Mouse (Mus musculus): Measurements from ENCODE around the gene Trmt44. TPM values are rescaled to one million over a fixed set of nuclear protein-coding genes. Genes with fewer than 3 reads are reported as not detected.

Gene Trmt44
- 9.1 and 9.3 TPM in 2 replicates for polyA plus RNA-seq (2015; fragmentation: Nextera tagmentation; extraction: Ambion mirVana)

DNA sequence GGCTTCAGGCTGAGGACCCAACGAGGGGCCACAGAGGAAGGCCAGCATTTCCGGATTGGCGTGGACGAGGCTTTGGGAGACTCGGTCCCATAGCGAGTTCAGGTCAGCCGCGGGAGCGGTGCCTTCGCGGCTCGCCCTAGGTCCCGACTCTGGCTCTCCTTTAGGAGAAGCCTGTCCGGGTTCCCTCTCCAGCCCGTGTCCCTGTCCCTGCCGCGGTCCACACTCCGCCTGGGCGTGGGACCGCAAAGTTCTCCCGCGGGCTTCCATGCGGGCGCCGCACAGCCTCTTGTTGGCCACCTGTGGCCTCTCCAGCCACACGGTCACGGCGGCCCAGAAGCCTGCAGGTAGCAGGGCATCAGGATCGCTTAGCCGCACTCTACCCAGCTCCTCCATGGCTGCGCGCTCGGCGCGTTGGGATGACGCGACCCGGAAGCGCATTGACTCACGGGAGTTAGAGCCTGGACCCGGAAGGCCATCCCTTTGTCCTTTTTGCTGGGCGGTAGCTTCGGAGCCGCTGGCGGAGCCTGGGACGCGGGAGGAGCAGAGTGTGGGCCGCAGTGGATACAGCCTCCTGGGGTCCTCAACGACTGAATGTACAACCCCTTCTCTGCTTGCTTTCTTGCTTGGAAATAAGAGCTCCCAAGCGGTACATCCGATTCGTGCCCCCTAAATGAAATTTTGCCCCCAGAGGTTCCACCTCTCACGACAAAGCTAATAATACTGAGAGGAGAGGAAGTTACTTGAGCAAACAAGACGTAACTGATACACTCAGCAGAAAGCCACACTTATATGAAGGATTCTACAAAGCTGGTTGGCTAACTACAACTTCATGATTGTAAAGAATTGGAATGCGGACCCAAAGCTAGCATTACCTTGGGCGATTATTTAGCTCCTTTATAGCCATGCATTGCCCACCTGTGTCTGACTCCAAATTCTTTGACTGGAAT, at the start of gene Trmt44:
Trmt44 (minus strand) TSS at position 418 of the 947 bp plus-strand sequence.
- H3K4me2 ChIP-seq (ENCODE audit: low read length) = peak within 1 kb of the TSS; percentile 89
- peak within 1 kb of the TSS; percentile 92 for H3K27ac ChIP-seq (ENCODE audit: low read length)
- H3K4me3 ChIP-seq (replicated peaks; ENCODE audit: low read length) = peak within 1 kb of the TSS; percentile 65
- peaks cover 11% of the 10 kb centered on the region for H3K36me3 ChIP-seq (ENCODE audit: control insufficient read depth, insufficient read depth)
- peak; percentile 99 for ATAC-seq
- H3K27me3 ChIP-seq (replicated peaks; ENCODE audit: control insufficient read depth, insufficient read depth, low read length) = 0 out of 2 replicates have a peak, but pooled peaks cover 3% of the 10 kb centered on the region
- H3K4me1 ChIP-seq (replicated peaks; ENCODE audit: control insufficient read depth, insufficient read depth, low read length) = peaks cover 13% of the 10 kb centered on the region
- 3% methylated on average over 56 of the region's 56 CpGs for WGBS
- H3K9ac ChIP-seq (replicated peaks; ENCODE audit: low read depth, low read length) = peak within 1 kb of the TSS; percentile 89
- H3K9me3 ChIP-seq (ENCODE audit: control insufficient read depth, low read length) = no peaks in the 10 kb centered on the region

DNA sequence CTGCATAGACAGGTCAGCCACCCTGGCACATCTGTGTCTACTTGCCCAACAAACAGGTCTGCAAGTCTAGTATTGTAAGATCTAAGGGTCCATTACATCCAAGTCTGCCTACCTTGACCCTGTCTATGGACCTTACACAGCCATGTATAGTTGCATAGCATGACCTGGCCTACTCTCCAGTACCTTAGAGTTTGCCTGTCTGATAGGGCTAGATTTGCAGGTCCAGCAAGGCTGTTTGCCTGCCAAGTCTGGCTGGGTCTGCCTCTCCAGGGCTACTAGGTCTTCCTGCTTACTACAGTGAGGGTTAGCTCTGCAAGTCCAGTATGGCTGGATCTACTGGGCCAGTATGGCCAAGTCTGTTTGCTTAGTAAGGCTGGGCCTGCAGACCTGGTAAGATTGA, 49.0 kb upstream of the Trmt44 start:
- H3K9ac ChIP-seq (replicated peaks; ENCODE audit: low read depth, low read length) = no peak overlapping the region
- no peaks in the 10 kb centered on the region for H3K9me3 ChIP-seq (ENCODE audit: control insufficient read depth, low read length)
- no peak overlapping the region for H3K27ac ChIP-seq (ENCODE audit: low read length)
- 0 out of 2 replicates have a peak, but pooled peaks cover 3% of the 10 kb centered on the region for H3K4me1 ChIP-seq (replicated peaks; ENCODE audit: control insufficient read depth, insufficient read depth, low read length)
- H3K4me3 ChIP-seq (replicated peaks; ENCODE audit: low read length) = no peak overlapping the region
- no peaks in the 10 kb centered on the region for H3K36me3 ChIP-seq (ENCODE audit: control insufficient read depth, insufficient read depth)
- H3K27me3 ChIP-seq (replicated peaks; ENCODE audit: control insufficient read depth, insufficient read depth, low read length) = no peaks in the 10 kb centered on the region
- ATAC-seq = no peak
- no peak overlapping the region for H3K4me2 ChIP-seq (ENCODE audit: low read length)

DNA sequence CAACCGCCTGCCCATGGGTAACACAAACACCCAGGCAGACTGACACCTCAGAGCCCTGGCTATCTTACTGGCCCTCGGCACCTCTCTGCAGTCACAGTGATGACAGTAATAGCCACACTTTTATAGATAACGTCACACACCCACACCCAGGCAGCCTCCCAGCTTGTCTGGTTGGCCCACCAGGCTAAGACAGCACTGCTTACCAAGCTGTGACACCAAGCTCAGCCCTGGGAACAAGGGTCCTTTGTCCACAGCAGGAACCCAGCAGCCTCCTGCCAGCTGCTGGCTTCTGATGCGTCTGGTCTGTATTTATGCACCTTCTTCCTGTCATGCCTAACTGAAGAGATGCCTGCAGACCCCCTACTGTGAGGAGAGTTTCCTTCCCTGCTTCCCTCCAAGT, 46.2 kb upstream of the Trmt44 start:
- 51% methylated on average over 4 of the region's 4 CpGs for WGBS
- Histone ChIP-seq H3K9me3 (ENCODE audit: control insufficient read depth, low read length) (no peaks in the 10 kb centered on the region), H3K4me2 (ENCODE audit: low read length) (no peak overlapping the region), H3K4me1 (replicated peaks; ENCODE audit: control insufficient read depth, insufficient read depth, low read length) (no peaks in the 10 kb centered on the region), H3K36me3 (ENCODE audit: control insufficient read depth, insufficient read depth) (no peaks in the 10 kb centered on the region), H3K27ac (ENCODE audit: low read length) (no peak overlapping the region), H3K27me3 (replicated peaks; ENCODE audit: control insufficient read depth, insufficient read depth, low read length) (no peaks in the 10 kb centered on the region), H3K4me3 (replicated peaks; ENCODE audit: low read length) (no peak overlapping the region), H3K9ac (replicated peaks; ENCODE audit: low read depth, low read length) (no peak overlapping the region)
- ATAC-seq = no peak

DNA sequence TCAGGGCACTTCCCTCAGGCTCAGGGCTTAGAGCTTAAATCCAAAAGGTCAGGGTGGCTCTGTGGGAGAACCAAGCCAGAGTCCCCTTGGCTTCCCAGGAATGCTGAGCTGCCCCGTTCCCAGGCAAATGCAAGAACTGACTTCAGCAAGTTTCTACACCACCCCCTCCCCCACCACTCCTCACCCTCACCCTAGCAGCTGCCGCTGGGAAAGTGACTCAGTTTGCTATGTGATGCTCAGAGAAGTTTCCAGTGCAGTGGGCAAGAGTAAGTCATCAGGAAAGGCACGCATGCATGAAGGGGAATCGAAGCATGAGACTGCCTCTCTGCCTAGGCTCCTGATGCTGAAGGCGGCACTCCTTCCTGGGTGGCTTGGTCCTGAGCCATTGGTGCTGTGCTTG, 42.1 kb upstream of the Trmt44 start:
- no peak overlapping the region for H3K4me2 ChIP-seq (ENCODE audit: low read length)
- 46% methylated on average over 5 of the region's 5 CpGs for WGBS
- H3K36me3 ChIP-seq (ENCODE audit: control insufficient read depth, insufficient read depth) = no peaks in the 10 kb centered on the region

DNA sequence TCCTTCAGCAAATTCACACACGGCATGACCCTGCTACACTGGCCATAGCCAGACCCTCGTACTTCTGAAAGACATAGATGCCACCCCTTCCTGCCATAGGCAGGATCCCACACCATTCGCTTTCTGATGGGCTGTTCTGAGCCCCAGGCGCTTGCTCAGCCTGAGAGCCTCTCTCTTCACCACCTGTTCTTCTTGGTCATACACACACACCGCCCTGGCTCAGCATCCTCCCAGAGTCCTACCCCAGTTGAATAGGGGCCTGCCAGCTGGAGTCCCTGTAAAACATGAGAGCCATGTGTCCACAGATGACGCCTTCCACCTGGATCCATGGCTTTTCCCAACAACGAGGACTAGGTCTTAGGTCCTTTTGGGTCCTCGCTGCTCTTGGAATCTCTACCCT, 37.9 kb upstream of the Trmt44 start:
- Histone ChIP-seq H3K36me3 (ENCODE audit: control insufficient read depth, insufficient read depth) (no peaks in the 10 kb centered on the region), H3K27me3 (replicated peaks; ENCODE audit: control insufficient read depth, insufficient read depth, low read length) (no peaks in the 10 kb centered on the region), H3K9ac (replicated peaks; ENCODE audit: low read depth, low read length) (no peak overlapping the region), H3K4me3 (replicated peaks; ENCODE audit: low read length) (no peak overlapping the region), H3K9me3 (ENCODE audit: control insufficient read depth, low read length) (no peaks in the 10 kb centered on the region), H3K4me1 (replicated peaks; ENCODE audit: control insufficient read depth, insufficient read depth, low read length) (peaks cover 7% of the 10 kb centered on the region; the same call in 1 of the 2 replicates), H3K27ac (ENCODE audit: low read length) (no peak overlapping the region), H3K4me2 (ENCODE audit: low read length) (no peak overlapping the region)
- ATAC-seq = no peak
- WGBS = 90% methylated on average over 8 of the region's 8 CpGs

More for the DNA sequence above, 42.1 kb upstream of the Trmt44 start:
- Histone ChIP-seq H3K9ac (replicated peaks; ENCODE audit: low read depth, low read length) (no peak overlapping the region), H3K4me3 (replicated peaks; ENCODE audit: low read length) (no peak overlapping the region), H3K4me1 (replicated peaks; ENCODE audit: control insufficient read depth, insufficient read depth, low read length) (no peaks in the 10 kb centered on the region), H3K27me3 (replicated peaks; ENCODE audit: control insufficient read depth, insufficient read depth, low read length) (no peaks in the 10 kb centered on the region), H3K9me3 (ENCODE audit: control insufficient read depth, low read length) (no peaks in the 10 kb centered on the region), H3K27ac (ENCODE audit: low read length) (no peak overlapping the region)
- ATAC-seq = no peak

DNA sequence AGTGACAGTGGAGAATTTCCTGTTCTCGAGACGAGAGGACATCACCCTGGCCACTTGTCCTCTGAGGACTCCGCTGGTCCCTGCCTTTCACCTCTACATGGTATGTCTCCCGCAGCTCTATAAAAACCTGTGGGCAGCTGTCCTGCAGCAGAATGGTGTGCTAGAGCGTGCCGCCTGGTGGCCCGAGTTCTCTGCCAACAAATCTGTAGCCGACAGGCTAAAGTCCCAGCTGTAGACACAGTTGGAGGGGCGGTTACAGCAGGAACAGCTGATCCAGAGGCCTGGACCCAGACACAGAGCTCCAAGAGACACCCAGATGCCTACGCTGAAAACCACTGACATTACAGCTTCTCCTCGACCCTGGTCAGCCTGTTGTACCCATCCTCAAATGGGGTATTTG, 37.0 kb upstream of the Trmt44 start:
- Histone ChIP-seq H3K4me1 (replicated peaks; ENCODE audit: control insufficient read depth, insufficient read depth, low read length) (peaks cover 7% of the 10 kb centered on the region; the same call in 1 of the 2 replicates), H3K4me3 (replicated peaks; ENCODE audit: low read length) (no peak overlapping the region), H3K27ac (ENCODE audit: low read length) (no peak overlapping the region), H3K9me3 (ENCODE audit: control insufficient read depth, low read length) (no peaks in the 10 kb centered on the region), H3K4me2 (ENCODE audit: low read length) (no peak overlapping the region), H3K27me3 (replicated peaks; ENCODE audit: control insufficient read depth, insufficient read depth, low read length) (no peaks in the 10 kb centered on the region), H3K9ac (replicated peaks; ENCODE audit: low read depth, low read length) (no peak overlapping the region), H3K36me3 (ENCODE audit: control insufficient read depth, insufficient read depth) (no peaks in the 10 kb centered on the region)
- ATAC-seq = no peak
- 85% methylated on average over 11 of the region's 11 CpGs for WGBS

DNA sequence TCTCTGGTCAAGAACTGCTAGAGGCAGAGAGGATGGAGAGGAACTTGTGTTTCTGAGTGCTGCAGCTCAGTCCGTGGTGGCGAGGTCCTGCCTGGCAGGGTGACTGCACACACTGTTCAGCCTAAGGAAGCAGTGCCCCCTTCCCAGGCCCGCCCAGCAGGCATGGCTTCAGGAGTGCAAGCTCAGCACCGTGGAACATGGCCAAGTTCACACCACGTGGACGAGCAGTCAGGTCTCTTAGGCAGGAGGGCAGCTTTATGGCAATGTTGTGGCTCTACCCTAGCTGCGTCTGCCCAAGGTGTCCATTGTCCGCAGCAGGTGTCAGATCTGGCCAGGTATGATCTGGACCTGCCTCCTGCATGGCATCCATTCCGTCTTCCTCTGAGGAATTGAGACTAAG, 36.3 kb upstream of the Trmt44 start:
- Histone ChIP-seq H3K9ac (replicated peaks; ENCODE audit: low read depth, low read length) (no peak overlapping the region), H3K4me2 (ENCODE audit: low read length) (no peak overlapping the region), H3K27ac (ENCODE audit: low read length) (no peak overlapping the region), H3K4me1 (replicated peaks; ENCODE audit: control insufficient read depth, insufficient read depth, low read length) (peaks cover 7% of the 10 kb centered on the region; the same call in 1 of the 2 replicates), H3K36me3 (ENCODE audit: control insufficient read depth, insufficient read depth) (no peaks in the 10 kb centered on the region), H3K4me3 (replicated peaks; ENCODE audit: low read length) (no peak overlapping the region), H3K27me3 (replicated peaks; ENCODE audit: control insufficient read depth, insufficient read depth, low read length) (no peaks in the 10 kb centered on the region), H3K9me3 (ENCODE audit: control insufficient read depth, low read length) (no peaks in the 10 kb centered on the region)
- ATAC-seq = no peak
- WGBS = 79% methylated on average over 9 of the region's 9 CpGs

DNA sequence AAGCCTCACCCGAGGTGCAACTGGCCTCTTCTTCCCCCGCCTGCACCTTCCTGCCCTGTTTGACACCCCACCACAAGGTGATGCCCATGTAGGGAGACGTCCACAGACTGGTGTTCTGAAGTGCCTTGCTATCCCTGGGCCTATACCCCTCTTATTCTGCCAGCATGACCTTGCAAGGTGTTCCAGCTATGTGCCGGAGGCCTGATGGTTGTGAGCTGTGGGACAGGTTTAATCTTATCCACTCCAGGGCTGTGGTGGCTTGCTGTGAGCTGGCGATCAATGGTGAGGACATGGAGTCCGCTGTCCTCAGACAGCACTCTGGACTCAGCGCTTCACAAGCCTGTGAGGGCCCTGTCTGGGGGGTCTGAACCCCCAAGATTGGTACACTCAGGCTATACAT, 35.5 kb upstream of the Trmt44 start:
- Histone ChIP-seq H3K36me3 (ENCODE audit: control insufficient read depth, insufficient read depth) (no peaks in the 10 kb centered on the region), H3K4me1 (replicated peaks; ENCODE audit: control insufficient read depth, insufficient read depth, low read length) (peaks cover 7% of the 10 kb centered on the region; the same call in 1 of the 2 replicates), H3K4me2 (ENCODE audit: low read length) (no peak overlapping the region), H3K27ac (ENCODE audit: low read length) (no peak overlapping the region), H3K9me3 (ENCODE audit: control insufficient read depth, low read length) (no peaks in the 10 kb centered on the region), H3K9ac (replicated peaks; ENCODE audit: low read depth, low read length) (no peak overlapping the region), H3K27me3 (replicated peaks; ENCODE audit: control insufficient read depth, insufficient read depth, low read length) (no peaks in the 10 kb centered on the region), H3K4me3 (replicated peaks; ENCODE audit: low read length) (no peak overlapping the region)
- 94% methylated on average over 7 of the region's 7 CpGs for WGBS
- ATAC-seq = no peak

DNA sequence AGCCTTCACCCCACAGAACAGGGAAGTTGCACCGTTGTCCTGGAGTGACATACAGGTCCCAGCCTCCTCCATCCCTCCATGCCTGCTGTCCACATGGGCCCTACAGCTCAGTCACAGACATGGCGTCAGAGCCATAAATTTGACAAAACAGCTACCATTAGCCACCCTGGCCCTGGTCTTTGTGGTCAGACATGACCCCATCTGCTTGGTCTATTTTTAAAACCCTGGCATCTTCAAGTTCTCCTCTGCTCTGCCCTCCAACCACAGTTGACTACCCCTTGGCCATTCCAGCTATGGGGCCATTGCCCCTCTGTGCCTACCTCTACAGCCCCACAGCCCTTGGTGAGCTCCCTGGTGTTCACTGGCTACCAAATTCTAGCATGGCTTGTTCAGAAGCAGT, 35.1 kb upstream of the Trmt44 start:
- peaks cover 7% of the 10 kb centered on the region; the same call in 1 of the 2 replicates for H3K4me1 ChIP-seq (replicated peaks; ENCODE audit: control insufficient read depth, insufficient read depth, low read length)
- no peak overlapping the region for H3K4me2 ChIP-seq (ENCODE audit: low read length)
- no peak overlapping the region for H3K4me3 ChIP-seq (replicated peaks; ENCODE audit: low read length)
- H3K36me3 ChIP-seq (ENCODE audit: control insufficient read depth, insufficient read depth) = no peaks in the 10 kb centered on the region
- H3K27ac ChIP-seq (ENCODE audit: low read length) = no peak overlapping the region
- no peak overlapping the region for H3K9ac ChIP-seq (replicated peaks; ENCODE audit: low read depth, low read length)
- ATAC-seq = no peak
- no peaks in the 10 kb centered on the region for H3K9me3 ChIP-seq (ENCODE audit: control insufficient read depth, low read length)
- 73% methylated on average over 2 of the region's 2 CpGs for WGBS
- H3K27me3 ChIP-seq (replicated peaks; ENCODE audit: control insufficient read depth, insufficient read depth, low read length) = no peaks in the 10 kb centered on the region
